Mouse (Mus musculus): ENCODE results near the gene Cntf.
A peak's percentile ranks its signal among the peaks of the same experiment; 100 is the strongest.
"Not testable (repeated sequence)": the region's sequence is repeated elsewhere in the genome, so short reads cannot be mapped to it uniquely, and the experiment has no call there.

Cntf gene

GRCm38 (mm10) chr19:12762212-12763130 is 3.0 kb downstream of the Cntf start:
- no peak for DNase-seq (ENCODE audit: low spot score in 2 of 2)

DNA sequence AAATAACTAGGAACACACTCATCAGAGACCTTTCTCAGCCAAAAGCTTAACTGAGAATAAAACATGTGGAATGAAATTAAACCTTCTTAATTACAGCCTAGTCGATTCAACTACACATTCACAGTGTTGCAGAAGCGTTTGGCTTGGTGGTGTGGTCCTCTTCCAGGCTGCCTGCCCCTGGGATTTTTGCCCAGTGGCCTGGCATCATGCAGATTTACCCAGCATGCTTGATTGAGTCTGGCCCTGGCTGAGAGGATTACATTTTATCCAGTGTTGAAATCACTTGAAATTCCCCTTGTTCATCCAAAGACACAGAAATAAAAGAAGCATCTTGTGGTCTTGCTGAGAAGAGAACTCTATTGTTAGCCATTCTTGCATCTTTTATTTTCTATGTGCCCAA is 5.8 kb downstream of the Cntf start:
- DNase-seq (ENCODE audit: low spot score in 2 of 2), result peak; percentile 37 to 43

- DNase-seq (ENCODE audit: low spot score in 2 of 2), result no peak
These were observed 6.4 kb downstream of the Cntf start for GRCm38 (mm10) chr19:12758936-12759478.

DNA sequence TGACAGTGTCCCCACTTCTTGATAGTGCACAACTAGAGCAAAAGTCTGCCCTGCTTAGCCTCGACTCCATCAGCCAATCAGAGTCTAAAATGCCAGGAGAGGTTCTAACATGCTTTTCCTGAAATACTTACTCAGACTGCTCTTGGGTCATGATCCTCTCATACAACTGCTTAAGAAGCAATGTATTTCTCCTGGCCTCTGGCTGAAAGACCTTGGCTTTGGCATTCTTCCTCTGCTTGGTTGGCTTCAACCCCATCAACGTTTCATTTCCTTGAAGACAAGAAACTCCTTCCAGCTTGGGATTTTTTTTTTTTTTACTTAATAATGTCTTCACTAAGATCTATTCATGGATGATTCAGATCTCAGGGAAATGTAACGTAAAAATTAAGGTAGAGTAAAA is 9.1 kb downstream of the Cntf start:
- DNase-seq (ENCODE audit: low spot score in 2 of 2), result no peak

DNA sequence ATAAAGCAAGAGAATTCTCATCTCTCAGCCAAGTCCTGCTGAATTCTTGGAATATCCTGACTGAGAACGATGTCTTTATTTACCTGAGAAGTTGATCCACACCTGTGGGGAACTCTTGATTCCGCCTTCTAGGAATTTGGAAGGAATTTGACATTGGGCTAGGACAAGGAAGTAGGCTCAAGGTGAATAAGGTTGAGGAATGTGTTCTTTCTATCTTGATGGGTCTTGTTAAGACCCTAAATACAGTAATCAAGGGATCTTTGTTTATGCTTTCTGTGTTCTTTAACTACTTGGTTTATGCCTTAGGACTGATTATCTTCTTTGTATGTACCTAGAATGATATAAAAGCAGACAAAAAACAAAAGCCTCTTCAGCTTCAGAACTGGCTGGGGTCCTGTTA is 33.5 kb downstream of the Cntf start:
- DNase-seq (ENCODE audit: low spot score in 2 of 2), result no peak

- no peak for DNase-seq (ENCODE audit: low spot score in 2 of 2)
These were observed 34.4 kb downstream of the Cntf start for GRCm38 (mm10) chr19:12731036-12731435.

- DNase-seq (ENCODE audit: low spot score in 2 of 2), result no peak
These were observed 39.6 kb downstream of the Cntf start for GRCm38 (mm10) chr19:12725851-12726250.

DNA sequence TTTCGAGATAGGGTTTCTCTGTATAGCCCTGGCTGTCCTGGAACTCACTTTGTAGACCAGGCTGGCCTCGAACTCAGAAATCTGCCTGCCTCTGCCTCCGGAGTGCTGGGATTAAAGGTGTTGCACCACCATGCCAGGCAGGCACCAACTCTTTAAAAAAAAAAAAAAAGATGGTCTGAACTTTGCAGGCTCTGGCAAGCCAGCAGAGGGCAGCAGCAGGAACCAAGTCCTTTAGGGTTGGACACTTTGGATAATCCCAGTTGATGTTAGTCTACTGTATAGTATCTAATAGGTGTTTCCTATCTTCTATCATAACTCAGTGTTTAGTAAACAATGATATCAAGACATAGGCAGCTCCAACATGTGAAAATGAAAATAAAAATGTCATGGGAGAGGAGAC is 43.1 kb downstream of the Cntf start:
- no peak for DNase-seq (ENCODE audit: low spot score in 2 of 2)

- not testable (repeated sequence) for DNase-seq (ENCODE audit: low spot score in 2 of 2)
These were observed 43.8 kb downstream of the Cntf start for GRCm38 (mm10) chr19:12721596-12721995.

- DNase-seq (ENCODE audit: low spot score in 2 of 2), result not testable (repeated sequence)
These were observed 44.5 kb downstream of the Cntf start for GRCm38 (mm10) chr19:12720919-12721318.

DNA sequence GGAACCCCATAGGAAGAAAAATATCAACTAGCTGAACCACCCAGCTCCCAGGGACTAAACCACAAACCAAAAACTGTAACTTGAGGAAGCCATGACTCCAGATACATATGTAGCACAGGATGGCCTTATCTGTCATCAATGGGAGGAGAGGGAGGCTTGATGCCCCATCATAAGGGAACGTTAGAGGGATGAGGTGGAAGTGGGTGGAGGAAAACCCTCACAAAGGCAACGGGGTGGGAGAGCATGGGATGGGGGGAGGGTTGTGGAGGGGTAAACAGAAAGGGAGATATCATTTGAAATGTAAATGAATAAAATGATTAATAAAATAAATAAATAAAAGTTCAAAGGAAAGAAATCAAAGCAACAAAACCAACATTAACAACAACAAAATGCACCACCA is 45.0 kb downstream of the Cntf start:
- DNase-seq (ENCODE audit: low spot score in 2 of 2), result no peak

- no peak for DNase-seq (ENCODE audit: low spot score in 2 of 2)
These were observed 46.2 kb downstream of the Cntf start for GRCm38 (mm10) chr19:12719189-12719588.

Measured in frontal cortex, postnatal 14 days (tissue).